Mouse (Mus musculus): ENCODE data around the gene Dchs2.
"Not testable (repeated sequence)": the region's sequence is repeated elsewhere in the genome, so short reads cannot be mapped to it uniquely, and the experiment has no call there.

Gene Dchs2

DNA sequence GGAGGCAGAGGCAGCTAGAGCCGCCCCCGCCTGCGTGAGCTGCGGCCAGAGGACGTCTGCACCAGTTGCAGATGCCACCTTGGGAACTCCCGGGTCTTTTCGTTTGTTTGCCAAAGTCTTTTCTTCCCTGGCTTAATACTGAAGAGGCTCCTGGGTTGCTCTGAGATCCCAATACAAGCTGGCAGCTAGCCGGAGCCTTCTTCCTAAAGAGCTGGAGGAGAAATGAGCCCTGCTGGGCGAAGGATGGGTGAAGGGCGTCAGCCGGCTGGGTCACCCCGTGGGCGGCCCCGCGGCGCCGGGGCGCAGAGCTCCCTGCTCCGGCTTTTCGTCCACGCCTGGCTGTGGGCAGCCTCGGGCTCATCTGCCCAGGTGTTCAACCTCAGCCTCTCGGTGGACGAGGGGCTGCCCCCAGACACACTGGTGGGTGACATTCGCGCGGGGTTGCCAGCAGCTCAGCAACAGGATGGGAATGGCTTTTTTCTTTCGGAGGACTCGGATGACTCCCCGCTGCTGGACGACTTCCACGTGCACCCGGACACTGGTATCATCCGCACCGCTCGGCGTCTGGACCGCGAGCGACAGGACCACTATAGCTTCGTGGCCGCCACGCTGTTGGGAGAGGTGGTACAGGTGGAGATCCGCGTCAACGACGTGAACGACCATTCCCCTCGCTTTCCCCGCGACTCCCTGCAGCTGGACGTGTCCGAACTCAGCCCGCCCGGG lies at the start of gene Dchs2:
Gene Dchs2, plus strand, starts transcription at position 223 of the 723 bp plus-strand sequence.
- peak; percentile 44 for DNase-seq (ENCODE audit: low read depth, low spot score)

DNA sequence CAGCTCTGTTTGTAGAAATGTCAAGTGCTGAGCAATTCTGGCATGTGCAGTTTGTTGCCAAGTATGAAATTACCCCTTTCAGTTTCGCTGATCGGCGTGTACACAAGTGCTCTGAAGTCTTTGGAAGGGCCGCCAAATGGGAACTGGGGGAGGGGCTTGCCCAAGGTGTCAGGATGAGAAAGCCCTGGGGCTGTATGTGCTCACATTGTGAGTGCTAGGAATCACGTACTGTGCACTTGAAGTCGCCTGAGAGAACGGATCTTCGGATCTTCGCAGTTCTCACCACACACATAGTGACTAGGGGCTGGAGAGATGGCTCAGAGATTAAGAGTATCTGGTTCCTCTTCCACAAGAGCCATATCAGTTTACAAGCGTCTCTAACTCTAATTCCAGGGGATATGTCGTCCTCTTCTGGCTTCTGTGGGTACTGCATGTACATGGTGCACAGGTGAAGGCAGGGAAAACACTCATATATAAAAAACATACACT lies 47.1 kb upstream of the Dchs2 start:
- DNase-seq (ENCODE audit: low read depth, low spot score): peak; percentile 75

DNA sequence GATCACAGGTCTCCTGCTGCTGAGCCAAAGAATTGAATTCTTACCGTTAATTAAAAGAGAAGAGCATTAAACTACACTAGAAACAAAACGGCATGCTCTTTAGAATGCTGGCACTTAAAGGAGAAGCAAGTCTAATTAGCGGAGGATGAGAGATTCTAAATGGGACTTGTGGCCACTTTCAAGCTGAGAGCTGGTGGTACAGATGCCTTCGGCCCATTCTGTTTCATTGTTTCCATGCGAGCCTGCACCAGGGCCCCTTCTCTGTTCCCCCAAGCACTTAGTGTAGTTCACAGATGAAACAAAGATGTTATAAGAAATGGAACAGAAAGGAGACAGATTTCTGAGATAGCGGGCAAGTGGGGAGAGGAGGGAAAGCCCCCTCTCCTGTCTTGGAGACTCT lies 30.2 kb upstream of the Dchs2 start:
- DNase-seq (ENCODE audit: low read depth, low spot score): no peak

DNA sequence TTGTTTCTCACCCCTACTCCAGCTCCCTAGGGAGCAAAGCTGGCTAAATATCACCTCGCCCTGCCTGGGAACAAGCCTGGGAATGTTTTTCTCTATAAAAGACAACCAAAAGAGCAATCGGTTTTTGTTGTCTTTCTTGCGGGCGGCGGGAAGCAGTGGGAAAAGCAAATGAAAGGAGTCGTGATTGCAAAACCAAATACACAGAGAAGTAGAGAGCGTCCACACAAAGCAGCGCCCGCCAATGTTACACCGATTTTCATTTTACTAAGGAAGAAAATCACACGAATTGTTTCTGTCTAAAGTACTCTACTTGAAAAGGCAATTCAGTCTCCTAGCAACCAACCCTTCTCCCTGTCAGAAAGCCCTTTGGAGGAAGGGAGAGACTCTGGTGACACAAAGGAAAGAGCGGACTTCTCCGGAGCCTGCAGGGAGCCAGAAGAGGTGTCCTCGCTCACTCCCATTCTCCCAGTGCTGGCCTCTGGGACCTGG lies 29.2 kb upstream of the Dchs2 start:
- DNase-seq (ENCODE audit: low read depth, low spot score): peak; percentile 51

DNA sequence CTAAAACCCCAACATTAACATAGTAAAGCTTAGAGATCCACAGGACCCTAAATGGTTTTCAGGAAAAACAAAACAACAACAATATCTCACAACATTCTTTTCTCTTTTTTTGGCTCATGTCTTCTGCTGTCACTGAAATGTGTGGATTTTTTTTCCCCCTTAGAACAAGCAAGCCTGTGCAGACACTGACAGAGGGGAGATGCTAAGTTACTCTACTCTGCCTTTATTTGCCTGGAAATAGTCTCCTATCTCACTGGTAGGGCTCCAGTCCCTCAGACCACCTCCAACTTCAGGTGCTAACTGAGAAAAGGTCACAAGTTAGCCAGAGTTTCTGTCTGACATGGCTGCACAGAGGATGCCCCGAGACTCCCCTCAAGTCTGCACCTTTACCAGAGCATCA lies 28.6 kb upstream of the Dchs2 start:
- DNase-seq (ENCODE audit: low read depth, low spot score): no peak

DNA sequence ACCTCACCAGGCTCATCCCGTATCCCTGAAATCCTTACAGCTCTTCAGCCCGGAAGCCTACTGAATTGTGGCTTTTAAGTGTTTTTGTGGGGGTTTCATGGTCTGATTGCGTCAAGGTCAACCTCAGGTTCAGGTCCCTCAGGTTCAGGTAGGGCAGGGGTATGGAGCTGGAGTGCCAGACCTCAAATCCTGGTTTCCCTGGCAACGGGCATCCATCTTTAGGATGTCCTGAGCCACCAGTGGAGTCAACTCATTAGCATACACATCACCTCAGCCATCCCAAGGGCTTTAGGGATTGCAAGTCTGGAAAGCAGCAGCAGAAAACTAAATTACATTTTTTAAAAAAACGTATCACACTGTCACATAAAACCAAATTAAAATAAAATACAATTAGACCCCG lies 28.1 kb upstream of the Dchs2 start:
- no peak for DNase-seq (ENCODE audit: low read depth, low spot score)

DNA sequence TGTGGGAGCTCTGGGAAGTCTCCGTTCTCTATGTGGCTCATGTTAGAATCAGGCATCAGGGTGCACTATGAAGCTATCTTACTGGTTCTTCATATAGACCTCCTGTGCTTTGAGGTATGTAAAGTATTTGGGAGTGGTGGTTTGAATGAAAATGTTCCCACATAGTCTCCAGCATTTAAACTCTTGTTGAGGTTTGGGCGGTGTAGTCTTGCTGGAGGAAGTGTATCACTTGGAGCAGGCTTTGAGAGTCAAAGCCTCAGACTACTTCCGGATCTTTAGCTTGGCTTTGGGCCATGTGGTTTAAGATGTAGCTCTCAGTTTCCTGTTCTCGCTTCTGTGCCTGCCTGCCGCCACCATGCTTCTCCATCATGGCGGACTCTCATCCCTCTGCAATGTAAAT lies 25.5 kb upstream of the Dchs2 start:
- peak; percentile 50 for DNase-seq (ENCODE audit: low read depth, low spot score)

DNA sequence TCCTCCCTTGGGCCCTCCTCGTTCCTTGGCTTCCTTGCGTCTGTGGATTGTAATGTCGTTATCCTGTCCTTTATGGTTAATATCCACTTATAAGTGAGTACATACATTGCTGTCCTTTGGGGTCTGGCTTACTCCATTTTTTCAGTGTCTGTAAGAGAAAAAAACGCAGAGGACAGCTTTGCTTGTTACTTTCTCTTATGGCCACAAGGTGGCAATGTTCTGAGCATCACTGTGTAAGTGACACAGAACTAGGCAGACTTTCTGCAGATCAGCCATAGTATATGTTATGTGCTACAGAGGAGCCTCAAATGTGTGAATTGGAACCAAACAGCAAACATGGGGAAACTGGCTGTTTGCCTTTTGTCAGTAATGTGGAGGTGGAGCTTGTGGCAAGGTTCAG lies 17.6 kb upstream of the Dchs2 start:
- peak; percentile 59 for DNase-seq (ENCODE audit: low read depth, low spot score)

DNA sequence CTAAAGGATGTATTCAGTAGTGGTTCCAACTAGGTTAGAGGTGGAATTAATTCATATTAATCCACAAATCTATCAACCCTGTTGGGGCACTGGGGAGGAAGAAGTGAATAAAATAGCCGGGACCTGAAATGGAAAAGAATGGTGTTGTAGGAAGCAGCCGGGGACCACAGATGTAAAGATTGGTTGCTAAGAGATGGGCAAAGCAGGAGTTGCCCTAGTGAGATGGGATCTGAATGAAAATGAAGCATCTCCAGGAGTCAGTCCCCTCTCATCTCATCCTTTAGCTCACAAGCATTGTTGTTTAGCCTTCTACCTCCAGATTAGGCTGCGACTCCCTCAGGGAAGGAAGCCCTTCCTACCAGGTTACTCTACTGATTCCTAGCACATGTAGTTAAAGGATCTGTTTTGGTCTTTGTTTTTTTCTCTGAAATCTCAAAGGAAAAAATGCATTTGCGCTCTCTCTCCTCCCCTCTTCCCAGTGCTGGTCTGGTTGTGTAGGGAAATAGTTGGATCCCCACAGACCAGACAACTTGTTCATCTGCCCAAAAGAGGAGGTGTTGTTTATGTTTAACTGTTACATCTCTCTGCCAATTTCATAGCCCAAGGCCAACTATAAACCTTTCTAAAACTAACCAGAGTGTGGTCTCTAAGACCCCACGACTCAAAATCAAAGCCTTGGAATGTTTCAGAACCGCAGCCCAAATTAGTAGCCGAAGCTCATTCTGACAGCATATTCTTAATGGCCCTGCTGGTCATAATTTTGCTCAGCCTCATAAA lies 16.1 kb upstream of the Dchs2 start:
- DNase-seq (ENCODE audit: low read depth, low spot score): no peak

DNA sequence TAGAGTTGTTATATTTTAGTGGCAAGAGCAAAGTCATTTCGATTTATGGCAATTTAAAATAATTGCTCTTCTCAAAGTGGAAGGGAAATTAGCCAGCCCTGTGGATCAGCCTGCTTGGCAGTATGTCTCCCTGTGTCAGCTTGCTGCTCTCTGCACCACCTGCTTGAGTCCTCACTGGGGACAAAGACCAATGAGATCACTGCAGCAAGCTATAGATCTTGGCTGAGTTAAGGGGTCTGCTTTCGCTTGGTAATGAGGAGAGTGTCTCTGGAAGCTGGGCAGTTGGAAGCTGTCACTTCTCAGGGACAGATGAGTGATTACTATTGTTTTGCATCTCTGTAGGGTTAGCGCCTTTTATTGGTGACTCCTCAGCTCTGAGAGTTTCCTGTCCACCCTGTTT lies 14.9 kb upstream of the Dchs2 start:
- no peak for DNase-seq (ENCODE audit: low read depth, low spot score)

DNA sequence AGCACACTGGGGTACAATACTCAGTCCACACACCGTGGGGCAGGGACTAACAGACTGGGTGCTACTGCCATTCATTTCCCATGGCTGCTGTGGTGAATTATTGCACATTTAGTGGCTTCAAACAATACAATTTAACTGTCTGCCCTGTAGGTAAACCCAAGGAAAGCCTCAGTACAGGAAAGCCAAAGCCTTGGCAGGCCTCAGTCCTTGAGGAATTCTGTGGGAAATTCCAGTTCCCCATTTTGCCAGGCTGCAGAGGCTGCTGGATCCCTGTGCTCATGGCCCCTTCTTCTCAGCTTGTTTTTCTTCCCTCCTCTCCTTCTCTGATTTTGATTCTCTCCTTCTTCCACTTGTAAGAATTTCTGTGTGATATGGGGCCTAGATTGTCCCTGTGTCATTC lies 12.8 kb upstream of the Dchs2 start:
- DNase-seq (ENCODE audit: low read depth, low spot score): no peak

DNA sequence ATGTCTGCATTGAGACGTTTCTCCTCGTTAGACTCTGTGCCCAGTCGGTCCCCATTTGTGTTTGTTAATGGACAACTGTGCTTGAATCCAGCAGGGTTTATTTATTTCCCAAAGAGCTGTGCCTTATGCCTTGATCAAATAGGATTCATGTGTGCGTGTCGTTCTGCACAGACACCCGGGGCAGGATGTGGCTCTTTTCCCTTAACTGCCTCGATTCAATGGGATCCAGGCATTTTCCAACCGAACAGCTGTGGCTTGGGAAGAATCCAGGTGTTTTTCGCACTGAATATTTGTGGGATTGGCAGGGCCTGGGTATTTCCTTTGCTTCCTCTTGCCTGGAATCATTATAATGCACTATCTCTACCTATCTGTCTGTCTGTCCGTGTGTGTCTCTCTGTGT lies 10.2 kb upstream of the Dchs2 start:
- DNase-seq (ENCODE audit: low read depth, low spot score): no peak

DNA sequence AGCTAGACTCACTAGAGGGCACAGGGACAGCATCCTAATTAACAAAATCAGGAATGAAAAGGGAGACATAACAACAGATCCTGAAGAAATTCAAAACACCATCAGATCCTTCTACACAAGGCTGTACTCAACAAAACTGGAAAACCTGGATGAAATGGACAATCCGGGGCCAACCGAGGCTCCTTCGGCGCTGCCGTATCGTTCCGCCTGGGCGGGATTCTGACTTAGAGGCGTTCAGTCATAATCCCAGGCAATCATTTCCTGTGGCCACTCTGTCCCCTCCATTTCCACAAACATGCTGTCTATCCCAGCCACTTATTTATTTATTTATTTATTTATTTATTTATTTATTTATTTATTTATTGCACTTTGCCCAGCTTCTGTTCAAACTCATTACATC lies 3.8 kb upstream of the Dchs2 start:
- DNase-seq (ENCODE audit: low read depth, low spot score): not testable (repeated sequence)

DNA sequence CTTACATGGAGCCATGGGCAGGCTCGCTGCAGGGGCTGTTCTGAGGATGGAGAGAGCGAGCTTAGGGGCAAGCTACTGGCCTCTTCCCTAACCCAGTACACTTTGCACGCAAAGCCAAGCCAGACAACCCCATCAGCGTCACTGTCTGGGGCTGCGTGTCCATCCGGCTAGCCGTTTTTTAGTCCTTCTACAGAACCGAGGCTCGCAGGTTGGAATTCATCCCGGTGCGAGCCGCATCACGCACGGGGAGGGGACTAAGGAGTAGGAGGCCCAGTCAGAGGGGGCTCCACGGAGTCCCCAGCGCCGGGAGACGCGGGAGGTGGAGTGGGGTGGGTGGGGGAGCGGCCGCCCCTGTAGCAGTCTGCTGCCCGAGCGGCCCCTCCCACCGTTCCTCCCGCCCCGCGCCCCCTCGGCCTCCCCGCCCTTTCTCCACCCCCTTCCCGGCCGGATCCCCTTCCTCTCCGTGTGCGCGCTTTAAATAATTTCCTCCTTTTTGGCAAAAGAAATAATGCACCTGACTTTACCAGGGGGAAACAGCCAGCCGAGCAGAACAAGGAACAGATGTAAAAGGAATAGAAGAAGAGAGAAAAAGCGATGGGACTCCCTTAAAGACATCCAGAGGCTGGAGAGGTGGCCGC lies 541 bp upstream of the Dchs2 start:
- DNase-seq (ENCODE audit: low read depth, low spot score): peak; percentile 24

DNA sequence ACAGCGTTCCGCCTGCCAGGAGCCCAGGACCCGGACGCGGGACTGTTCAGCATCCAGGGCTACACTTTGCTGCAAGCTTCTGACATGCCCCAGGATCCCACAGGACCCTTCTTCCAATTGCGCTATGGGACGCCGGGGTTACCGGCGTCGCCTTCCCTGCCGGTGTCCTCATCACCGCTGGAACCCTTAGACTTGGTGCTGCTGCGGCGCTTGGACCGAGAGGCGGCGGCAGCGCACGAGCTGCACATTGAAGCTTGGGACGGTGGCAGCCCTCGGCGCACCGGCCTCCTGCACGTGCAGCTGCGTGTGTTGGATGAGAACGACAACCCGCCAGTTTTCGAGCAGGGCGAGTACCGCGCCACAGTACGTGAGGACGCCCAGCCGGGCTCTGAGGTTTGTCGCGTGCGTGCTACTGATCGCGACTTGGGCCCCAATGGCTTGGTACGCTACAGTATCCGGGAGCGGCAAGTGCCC lies 738 bp downstream of the Dchs2 start:
- DNase-seq (ENCODE audit: low read depth, low spot score): peak; percentile 64

DNA sequence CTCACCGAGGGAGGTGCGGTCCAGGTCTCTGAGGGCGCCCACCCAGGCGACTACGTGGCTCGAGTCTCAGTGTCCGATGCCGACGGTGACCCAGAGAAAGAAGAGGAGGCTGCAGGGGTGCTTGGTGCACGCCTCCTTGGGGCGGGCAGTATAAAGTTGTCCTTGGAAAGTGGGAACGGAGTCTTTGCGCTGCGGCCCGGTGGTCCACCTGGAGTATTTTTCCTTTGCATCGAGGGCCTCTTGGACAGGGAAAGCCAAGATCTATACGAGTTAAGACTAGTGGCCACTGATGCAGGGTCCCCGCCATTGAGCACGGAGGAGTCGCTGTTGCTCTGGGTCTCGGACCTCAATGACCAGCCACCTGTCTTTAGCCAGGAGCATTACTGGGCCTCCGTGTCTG lies 1.4 kb downstream of the Dchs2 start:
- no peak for DNase-seq (ENCODE audit: low read depth, low spot score)

DNA sequence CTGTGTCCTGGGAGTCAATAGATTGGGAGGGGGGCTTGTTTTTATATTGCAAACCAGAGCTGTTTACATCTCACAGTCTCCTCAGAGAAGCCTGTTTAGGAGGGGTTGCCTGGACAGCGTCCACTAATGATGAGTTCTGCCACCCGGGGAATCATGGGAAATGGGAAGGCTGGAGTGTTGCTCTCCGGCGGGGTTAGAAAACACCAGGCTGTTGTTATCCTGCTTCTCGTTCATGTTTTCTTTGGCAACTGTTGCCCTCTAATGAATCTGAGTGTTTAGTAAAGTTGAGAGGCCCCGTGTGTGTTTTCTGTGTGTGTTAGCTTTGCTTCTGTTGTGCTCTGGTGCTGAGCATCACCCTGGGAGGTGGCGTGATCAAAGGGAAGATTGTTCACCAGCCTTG lies 8.7 kb downstream of the Dchs2 start:
- no peak for DNase-seq (ENCODE audit: low read depth, low spot score)

DNA sequence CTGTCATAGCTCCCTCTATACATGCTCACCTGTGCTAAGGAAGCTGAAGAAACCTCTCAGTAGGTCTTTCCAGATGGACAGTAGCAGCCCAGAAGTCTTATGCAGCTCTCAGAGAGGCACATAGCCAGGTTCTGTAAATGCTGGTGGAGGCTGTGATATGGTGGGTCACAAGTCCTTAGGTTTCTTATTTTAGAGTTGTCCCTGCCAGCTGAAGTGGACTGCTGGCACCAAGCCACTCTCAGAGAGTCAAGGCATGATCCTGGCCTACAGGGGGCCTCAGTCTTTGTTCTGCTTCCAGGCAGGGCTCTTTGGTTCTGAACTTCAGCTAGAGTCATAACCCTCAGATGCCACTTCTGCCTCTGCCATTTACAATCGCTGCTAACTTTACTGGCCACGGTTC lies 11.1 kb downstream of the Dchs2 start:
- DNase-seq (ENCODE audit: low read depth, low spot score): no peak

DNA sequence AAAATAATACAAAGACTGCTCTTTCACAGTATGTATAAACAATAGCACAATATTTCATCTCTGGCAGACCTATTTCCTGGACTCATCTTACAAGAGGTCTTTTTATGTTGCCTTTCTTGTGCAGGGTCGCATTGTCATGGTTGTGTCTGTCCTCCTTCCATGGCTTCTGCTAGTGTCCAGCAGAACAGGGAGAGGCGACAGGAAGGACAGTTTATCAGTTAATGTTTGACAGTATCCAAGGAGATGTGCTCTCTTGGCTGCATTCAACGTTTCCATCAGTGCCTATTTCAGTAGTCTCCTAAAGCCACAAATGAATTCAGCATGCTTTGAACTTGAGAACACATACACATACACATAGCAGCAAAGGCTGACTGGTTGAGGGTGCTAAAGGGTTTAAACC lies 17.9 kb downstream of the Dchs2 start:
- no peak for DNase-seq (ENCODE audit: low read depth, low spot score)

DNA sequence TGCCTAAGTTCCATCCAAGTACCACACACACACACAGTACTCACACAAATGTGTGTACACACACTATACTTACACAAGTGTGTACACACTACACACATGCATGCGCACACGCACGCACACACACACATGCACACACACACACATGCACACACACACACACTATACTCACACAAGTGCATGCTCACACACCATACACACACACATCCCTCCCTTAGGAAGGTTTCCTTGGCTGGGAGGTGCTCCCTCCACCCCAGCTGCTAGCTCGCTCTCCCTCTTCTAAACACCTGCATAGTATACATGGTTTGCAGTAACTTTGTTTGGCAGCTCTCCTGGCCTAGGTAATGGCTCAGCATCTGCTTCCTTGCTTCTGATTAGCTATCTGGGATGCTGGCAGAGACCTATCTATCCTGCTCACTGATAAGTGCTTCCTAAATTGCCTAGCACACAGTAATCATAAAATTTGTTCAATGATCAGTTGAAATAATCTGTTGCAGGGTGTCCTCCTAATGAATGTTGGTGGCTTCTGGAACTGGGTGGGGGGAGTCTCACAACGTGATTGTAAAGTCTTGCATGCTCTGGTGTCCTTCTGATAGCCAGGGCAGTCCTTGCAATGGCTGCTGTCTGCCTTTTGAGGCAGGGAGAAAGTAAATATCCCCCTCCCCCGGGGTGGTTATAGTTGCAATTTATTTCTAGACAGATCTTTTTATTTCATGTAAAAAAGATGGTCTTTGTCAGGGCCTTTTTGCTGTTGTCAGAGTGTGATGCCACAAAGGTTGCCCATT lies 19.7 kb downstream of the Dchs2 start:
- DNase-seq (ENCODE audit: low read depth, low spot score): no peak

DNA sequence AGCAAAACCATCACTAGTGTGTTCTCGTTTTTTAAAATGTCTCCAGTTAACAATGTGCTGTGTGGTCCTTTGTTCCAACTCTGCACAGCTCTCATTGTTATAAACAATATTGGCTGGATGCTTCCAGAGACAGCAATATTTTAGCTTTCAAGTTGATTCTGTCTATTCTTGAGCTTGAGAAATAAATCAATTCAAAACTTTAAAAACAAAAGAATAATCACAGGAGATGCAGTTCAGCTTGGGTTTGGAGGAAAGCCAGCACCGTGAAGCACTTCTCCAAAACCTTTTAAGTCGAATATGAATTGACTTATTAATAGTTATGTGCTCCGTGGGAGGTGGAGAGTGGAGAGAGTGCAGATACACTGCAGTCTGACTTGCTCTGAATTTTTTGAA lies 20.3 kb downstream of the Dchs2 start:
- DNase-seq (ENCODE audit: low read depth, low spot score): no peak

DNA sequence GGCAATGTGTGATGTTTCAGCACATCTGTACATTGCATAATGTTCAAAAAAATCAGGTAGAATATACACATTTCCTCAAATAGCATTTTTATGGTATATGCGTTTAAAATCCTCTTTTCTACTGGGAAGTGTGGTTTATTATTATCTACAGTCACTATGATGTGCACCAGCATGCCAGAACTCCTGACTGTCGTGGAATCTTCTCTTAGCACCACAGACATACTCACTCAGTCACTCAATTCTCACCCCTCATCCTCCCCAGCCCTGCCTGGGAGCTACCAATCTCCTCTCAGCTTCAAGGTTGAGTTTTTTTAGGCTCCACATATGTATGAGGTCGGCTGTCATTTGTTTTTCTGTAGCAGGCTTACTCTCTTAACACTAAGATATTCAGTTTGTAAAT lies 20.8 kb downstream of the Dchs2 start:
- no peak for DNase-seq (ENCODE audit: low read depth, low spot score)
